Mouse (Mus musculus) common myeloid progenitor, adult 5-6 weeks (primary cell): ENCODE measurements around the gene Tmsb15l. TPM values are rescaled to one million over a fixed set of nuclear protein-coding genes. Genes with fewer than 3 reads are reported as not detected.

Experiments used
- total RNA-seq: library from RNA; stranded (forward); fragments of 200-1000, 187-1606 nt; gene quantifications from 2 replicates; pipeline ENCODE4 v1.2.3, GENCODE M21; 2017

Tmsb15l gene
- total RNA-seq, 1 experiment from 2014 or later = 14.8 TPM

Other genes with a start within 250 kb of the Tmsb15l start
- 569 and 640 TPM in 2 replicates for gene Morf4l2, start 233.2 kb downstream of the Tmsb15l start, total RNA-seq
- 0.09 TPM in 1 of 2 replicates, not detected in the other for gene Glra4, start 196.7 kb downstream of the Tmsb15l start, total RNA-seq
- gene Plp1, start 154.2 kb downstream of the Tmsb15l start, total RNA-seq = 0.53 and 0.69 TPM in 2 replicates
- gene Rab9b, start 108.1 kb downstream of the Tmsb15l start, total RNA-seq = not detected in 2 replicates
- not detected in 2 replicates for gene H2bfm, start 49.5 kb downstream of the Tmsb15l start, total RNA-seq
- gene Tmsb15b2, start 1.4 kb downstream of the Tmsb15l start, total RNA-seq = not detected in 2 replicates
- 5.6 and 12.8 TPM in 2 replicates for gene Tmsb15b1, start within 50 bp of the Tmsb15l start, total RNA-seq
- gene Zcchc18, start 16.3 kb upstream of the Tmsb15l start, total RNA-seq = 1.1 TPM in 1 of 2 replicates, not detected in the other
- 6.3 and 10.5 TPM in 2 replicates for gene Slc25a53, start 61.4 kb upstream of the Tmsb15l start, total RNA-seq
- gene Fam199x, start 72.7 kb upstream of the Tmsb15l start, total RNA-seq = 14.7 and 17.2 TPM in 2 replicates
- gene Esx1, start 145.2 kb upstream of the Tmsb15l start, total RNA-seq = not detected in 2 replicates